Mouse (Mus musculus) gastrocnemius, adult 18-20 months (tissue): Measurements from ENCODE around the gene Ebf3. TPM values are rescaled to one million over a fixed set of nuclear protein-coding genes. Genes with fewer than 3 reads are reported as not detected.

Experiments used
- DNase-seq: peaks from one replicate; pipeline ENCODE4 v3.0.0; 2021; ENCODE audit warnings: low spot score
- total RNA-seq, 2 experiments: library from RNA; stranded (reverse); gene quantifications; 2 replicates each; pipeline ENCODE4 v1.2.3; 2021

Ebf3 gene
- total RNA-seq, 2 experiments from 2014 or later = 6.2 to 7.2 TPM

DNA sequence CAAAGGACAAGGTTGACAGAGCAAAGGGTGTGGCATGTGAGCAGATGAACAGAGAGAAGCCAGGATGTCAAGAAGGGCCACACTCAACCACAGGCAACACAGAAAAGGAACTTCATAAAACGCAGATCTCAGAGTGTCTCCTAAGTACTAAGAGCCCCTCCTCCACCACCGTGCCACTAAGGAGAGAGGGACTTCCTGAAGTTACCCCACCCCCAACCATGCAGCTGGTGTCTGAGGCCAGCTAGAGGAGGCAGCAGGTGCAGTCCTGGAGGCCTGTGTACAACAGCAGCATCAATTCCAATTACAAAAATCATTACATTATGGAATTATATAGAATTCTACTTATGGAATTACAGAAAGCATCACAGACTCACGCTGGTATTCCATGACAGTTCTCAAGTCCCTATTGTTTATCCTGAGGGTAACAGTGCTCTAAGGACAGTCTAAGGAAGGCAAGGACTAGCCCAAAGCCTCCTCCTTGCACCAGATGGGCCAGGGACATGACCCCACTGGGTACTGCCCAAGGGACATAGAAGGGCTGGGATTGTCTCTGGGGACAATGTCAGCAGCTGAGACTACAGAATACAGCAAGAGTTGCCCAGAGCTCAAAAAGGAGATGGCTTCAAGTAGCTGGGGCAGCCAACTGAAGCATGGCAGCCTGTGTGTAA lies 24.8 kb downstream of the Ebf3 start:
- DNase-seq = no peak

DNA sequence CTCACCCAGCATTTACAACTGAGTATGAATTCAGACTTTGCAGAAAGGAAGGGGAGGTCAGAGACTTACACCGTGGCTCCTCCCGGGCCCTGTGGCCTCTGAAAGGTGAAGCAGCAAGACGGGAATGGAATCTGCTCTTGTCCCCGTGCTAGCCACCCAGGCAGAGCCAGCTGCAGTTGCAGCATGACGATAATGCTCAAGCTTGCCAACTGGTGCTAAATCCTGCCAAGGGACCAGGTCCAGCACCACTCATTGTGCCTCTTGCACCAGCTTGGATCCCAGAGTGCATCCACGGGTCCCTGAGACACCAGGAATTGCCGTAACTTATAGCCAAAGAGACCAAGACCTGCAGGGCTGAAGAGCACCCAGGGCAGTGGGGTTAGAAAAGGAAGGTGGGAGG lies 36.1 kb downstream of the Ebf3 start:
- peak; percentile 69 for DNase-seq

DNA sequence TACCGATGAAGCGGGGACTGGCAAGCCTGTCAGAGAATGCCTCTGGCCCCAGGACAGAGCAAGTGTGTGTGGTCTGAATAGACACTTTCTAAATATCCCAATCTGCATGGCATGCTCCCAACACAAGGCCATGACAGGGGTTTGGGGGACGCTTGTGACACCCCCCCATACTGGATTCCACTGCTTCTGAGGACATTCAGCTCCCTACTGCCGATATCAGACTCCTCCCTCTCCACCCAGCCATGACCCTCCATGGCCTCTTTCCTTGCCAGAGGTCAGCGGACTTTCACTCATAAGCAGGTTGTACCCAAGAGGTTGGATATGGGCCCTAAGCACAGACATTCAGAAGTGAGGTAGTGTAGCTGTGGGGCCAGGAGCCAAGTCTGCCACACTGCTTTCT lies 36.5 kb downstream of the Ebf3 start:
- DNase-seq = no peak

DNA sequence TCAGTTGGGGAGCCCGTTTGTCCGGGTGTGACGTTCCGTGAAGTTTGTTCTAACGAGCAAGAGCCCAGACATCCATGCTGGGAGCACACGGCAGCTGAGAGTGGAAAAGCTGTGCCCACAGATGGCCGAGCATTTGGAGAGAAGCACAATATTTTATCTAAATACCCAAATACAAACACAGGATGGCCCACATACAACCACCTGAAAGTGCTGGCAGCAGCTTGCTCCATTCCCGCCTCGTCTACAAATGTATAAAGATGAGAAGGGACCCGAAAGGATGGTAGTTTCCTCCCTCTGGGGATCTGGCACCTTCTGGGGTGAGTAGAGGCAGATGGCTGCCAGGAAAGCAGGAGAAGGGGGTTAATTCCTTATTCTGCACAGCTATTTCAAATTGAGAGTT lies 42.0 kb downstream of the Ebf3 start:
- no peak for DNase-seq

DNA sequence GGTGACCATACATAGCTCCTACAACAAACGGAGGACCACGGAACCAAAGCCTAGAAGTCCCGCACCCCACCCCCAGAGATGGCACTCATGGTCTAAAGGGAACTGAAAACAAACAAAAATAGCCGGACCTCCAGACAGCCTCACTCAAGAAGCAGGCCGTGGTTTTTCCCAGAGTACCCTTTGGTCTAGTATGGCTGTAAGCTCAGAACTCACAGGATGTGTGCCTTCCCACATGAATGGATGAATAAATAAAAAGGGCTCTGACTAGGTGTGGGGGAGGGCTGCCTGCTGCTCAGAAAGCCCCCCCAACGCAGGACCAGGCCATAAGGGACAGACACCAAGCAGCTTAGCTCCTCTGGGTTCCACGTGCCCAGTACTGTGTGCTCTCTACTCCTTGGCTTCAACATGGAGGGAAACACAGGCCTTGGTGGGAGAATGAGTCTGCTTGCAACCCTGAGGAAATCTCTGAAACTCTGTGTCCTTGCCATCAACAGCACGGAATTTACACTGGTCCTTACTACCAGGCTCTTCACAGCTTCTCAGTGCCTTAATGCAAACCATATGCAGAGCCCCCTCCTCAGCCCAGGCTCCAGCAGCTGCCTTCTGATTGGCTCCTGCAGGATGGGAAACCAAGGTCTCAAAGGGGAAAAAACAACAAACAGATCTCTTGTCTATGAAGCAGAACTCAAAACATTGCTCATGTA lies 45.6 kb downstream of the Ebf3 start:
- no peak for DNase-seq

DNA sequence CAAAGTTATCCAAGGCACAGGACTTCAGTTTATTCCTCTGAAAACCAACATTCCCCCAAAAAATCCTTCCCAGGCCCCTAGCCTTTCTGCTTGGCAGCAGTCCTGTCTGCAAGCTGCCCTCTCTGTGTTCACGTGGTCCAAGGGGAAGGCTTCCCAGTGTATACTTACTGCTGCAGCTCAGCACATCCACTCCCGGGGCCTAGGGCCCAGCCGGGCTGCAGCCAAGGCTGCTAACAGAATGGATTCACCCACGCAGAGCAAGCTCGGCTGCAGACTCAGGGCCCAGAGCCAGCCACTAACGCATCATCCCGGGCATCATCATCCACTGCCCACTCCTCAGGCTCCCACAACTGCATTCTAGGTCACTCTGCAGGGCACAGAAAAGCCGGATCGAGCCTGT lies 46.8 kb downstream of the Ebf3 start:
- DNase-seq = no peak

DNA sequence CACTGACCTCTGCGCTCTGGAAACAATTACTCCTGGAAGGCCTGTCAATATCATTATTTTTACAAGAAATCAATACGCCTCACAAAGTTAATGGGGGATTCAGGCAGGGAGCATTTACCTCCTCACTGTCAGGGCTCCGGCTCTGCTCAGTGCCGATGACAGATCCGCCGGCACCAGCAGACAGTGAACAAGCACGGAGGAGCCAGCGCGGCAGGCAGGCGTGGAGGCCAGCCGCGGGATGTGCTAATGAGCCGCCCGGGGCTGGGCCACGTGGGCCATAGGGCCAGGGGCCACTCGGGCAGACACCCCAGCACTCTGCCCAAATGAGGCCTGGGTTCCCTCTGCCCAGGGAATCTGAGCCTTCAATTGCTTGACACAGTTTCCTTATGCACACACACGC lies 47.7 kb downstream of the Ebf3 start:
- DNase-seq = no peak

DNA sequence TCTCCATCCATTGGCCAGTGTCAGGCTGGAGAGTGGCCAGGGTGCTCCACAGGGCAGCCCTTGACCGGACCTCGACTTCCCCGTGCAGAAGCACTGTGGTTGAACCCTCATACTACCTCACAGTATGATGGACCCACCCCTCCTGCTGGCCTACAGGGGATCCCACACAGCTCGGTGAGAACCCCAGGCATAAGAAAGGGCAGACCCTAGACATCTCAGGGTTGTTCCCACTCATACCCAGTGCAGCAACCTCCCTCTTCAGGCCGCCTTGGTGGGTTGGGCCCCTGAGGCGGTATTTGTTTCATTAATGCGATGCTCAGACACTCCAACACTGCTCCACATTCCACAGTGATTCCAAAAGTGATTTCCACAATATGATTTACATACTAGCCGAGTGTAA lies 51.9 kb downstream of the Ebf3 start:
- no peak for DNase-seq

DNA sequence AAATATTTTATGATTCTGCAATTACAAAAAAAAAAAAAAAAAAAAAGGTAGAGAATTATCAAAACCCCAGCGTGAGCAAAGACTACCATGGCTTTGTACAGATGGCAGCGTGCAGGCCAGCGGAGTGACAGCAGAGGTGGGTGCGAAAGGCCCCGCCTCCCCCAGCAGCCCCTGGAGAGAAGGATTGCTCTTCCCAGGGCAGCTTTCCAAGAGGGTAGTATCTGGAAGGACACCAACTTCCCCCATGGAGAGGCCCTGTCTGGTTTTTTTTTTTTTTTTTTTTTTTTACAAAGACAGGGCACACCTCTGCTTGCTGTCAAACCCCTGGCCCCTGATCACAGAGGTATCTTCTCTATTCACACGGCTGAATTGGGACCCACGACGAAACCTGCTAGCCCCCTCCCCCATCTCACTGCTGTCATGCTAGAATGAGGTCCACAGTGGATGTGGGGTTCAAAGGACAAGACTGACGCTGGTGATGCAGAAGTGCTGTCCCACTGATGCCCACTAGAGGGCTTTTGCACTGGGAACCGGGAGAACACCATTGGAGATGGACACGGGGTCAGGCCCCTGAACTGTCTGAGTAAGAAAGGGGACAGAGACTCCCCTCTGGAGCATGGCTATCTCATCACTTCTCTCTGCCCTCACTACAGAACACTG lies 67.9 kb downstream of the Ebf3 start:
- peak; percentile 81 for DNase-seq

DNA sequence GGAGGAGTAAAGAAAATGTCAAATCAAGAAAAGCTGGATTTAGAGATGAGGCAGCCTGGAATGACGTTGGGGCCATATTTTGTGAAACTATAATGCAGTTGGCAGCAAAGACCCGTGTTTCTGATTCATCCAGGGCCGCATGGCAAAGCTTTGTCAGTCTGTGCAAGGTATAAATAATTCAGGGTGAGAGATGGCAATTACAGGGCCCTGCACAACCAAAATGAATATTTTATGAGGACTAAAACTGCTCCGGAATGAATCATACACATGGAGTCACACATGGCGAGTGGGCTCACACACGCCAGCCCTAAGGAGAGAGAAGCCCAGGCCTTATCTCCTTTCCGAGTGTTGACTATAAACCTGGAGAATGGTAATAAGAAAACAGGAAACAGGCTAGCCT lies 69.4 kb downstream of the Ebf3 start:
- DNase-seq = no peak

DNA sequence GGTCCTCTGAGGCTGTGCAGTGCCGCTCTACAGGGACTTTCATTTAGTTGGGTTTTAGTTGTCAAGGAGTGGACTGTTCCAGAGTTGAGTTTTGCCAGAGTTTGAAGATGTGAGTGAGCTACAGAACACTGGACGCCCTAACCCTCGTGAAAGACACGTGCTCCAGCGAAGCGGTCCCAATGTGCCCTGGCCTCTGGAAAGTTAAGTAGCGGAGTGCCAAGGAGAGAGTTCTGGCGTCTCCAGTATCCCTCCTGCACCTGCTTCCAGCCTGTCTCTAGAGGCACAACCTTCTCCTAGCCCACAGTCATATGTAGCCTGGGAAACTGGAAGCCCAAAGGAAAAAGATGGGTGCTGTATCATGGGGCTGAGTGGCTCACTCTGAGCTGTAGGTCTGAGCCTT lies 73.8 kb downstream of the Ebf3 start:
- DNase-seq = peak; percentile 60

DNA sequence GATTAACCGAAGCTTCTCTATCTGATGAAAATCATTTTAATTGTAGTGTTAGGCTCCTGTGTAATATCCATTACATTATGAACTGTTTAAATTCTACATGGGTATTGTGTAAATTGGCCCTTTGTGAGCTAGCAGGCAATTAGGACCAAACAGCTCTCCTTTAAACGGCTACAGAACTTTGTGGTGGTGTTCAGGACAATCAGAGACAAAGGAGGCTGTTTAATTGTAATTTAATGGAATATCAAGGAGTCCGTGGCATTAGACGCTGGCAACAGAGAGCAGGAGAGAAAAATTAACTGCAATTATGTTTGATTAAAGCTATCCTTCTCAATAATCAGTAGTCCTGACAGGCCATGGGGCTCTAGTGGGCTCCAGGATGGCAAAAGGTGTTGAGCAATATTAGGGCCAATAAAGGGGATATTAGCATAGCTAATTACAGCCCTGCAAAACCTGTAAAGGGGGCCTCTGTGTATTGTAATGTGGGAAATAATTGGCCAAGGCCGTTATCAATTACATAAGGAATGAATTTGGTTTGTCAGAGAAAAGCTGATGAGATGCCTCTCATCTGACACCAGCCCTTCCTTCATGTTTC lies 74.6 kb downstream of the Ebf3 start:
- DNase-seq = no peak

DNA sequence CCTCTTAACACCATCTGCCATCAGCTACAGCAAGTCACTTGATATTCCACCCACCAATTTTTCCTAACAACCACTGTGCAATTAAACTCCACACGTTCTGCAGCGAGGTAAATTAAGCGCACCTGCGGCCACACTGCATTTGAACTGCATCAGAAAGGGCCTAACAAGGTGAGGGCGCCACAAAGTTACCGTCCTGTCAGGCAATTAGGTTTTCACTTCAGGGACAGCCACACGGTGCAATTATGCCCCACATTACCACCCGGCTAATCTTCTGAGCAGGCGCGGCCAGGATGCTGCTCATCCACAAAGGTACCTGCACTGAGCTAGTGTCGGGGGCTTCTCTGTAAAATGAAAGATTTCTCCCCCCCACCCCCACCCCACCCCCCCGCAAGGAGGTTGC lies 76.8 kb downstream of the Ebf3 start:
- DNase-seq = no peak

DNA sequence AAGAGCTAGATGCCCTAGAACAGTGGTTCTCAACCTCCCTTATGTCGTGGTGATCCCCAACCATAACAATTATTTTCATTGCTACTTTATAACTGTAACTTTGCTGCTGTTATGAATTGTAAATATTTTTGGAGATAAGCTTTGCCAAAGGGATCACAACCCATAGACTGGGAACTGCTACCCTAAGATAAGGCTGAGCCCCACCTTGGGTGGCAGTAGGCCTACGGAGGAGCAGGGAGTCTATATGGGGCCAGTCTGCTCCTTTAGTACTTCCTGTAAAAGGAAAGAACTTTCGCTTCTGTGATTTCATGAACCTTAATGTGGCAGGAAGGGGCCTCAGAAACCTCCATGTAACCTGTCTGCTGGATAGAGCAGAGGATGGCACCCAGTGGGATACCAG lies 90.4 kb downstream of the Ebf3 start:
- no peak for DNase-seq

DNA sequence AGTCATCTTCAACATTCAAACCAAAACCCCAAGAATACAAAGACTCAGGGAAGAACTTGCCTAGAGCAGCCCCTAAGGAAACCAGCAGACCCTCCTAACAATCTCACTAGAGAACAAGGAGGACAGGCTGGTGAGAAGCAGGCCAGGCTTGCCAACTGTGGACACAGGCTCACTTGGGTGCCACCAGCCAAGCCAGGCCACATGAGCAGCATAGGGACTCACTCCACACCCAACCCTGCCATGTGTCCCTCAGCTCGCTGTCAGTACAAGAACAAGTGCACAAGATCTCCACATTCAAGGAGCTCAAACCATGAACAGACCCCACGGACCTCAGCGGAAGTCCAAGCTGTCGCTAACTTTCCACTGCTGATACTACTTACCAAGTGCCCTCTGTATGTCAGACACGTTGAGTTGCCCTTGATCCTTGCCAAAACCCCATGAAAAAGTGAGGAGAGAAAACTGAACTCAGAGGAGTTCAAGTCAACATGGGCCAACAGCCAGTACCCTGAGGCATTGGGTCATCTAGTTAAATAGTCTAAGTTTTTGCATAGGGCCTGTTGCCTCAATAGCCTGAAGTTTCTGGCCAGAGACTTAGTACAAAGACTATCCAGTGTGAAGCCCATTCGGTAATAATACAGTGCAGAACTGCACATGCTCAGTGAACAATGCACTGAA lies 91.3 kb downstream of the Ebf3 start:
- no peak for DNase-seq

DNA sequence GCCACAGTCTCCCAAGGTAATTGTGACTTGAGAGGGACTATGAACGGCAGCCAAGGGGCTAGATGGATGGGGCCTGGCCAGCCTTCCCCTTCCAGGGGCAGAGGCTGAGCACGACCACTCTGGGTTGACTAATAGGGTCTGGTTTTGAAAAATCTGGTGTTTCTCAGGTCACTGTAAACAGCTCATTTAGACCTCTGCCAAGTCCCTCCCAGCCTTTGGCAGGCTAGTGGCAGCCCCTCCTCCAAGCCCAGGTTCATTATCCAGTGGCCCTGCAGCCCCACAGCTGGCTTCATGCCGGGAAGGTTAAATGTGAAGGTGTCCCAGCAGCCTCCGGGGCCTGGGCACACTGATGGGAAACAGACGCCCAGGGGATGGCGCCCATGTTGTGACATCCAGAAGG lies 92.6 kb downstream of the Ebf3 start:
- no peak for DNase-seq

DNA sequence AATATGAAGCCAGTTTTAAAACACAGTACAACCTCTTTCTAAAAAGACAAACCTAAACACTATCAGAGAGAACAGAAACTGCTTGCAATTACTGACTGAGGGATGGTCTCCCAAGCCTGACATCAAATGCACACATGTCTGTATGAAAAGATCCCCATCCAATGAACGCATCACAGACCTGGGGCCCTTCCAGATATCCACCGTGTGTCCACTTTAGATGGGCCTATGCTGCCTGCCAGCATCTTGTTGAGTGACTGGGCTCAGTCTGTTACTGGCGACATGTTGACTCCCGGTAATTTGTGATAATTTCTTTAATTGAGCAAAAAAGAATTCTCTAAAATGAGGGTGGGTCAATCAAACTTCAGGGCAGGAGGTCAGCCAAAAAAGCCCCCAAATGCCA lies 93.8 kb downstream of the Ebf3 start:
- DNase-seq = no peak

DNA sequence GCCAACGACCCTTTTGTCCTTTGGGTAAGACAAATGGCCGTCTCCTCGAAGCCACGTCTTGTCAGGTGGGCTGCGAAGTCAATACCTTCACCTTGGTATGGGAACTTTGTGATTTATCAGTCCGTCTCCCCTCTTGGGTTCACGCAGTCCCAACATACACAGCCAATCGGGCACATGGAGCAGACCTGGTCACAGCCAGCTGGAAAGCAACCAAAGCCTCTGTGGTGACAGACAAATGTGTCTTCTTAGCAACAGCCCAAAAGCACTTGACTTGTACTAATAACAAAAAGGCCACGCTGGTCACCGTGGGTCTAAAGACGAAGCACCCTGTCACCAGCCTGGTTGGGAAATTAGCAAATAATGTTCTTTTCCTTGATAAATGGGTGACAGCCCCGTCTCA lies 95.5 kb downstream of the Ebf3 start:
- DNase-seq = no peak

DNA sequence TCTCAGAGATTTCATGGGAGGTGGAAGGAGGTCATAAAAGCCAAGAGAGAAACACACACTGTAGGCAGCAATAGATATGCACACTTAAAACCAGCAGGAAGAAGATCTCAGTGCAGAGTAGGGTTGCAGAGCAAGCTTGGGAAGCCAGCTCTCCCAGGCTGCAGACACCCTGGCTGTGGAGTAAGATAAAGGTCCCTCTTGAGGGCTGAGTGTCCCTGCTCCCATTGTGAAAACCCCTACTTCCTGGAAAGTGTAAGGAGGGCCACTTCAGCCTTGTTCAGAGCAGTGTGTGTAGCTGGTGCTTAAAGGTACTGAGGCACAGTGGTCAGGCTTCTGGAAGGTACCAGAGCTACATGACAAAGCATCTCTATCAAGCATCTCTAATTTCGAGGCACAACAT lies 100.8 kb downstream of the Ebf3 start:
- DNase-seq = no peak

DNA sequence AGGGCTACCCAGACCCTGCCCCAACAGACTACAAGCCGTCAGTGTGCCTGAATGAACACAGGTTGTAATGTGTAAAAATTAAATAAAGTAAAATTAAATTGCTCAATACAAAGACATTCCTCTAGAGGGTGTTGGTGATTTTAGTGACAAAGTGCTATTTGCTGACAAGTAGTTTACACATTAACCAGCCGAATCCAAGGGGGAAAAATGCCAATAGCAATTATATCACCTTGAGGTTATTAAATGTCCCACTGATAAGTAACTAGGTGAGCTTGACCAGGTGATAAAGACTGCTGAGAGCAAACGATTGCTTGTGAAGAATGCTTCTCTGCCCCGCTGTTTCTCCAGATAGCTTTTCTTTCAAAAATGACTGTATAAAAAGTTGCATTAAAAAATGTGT lies 102.9 kb downstream of the Ebf3 start:
- no peak for DNase-seq

DNA sequence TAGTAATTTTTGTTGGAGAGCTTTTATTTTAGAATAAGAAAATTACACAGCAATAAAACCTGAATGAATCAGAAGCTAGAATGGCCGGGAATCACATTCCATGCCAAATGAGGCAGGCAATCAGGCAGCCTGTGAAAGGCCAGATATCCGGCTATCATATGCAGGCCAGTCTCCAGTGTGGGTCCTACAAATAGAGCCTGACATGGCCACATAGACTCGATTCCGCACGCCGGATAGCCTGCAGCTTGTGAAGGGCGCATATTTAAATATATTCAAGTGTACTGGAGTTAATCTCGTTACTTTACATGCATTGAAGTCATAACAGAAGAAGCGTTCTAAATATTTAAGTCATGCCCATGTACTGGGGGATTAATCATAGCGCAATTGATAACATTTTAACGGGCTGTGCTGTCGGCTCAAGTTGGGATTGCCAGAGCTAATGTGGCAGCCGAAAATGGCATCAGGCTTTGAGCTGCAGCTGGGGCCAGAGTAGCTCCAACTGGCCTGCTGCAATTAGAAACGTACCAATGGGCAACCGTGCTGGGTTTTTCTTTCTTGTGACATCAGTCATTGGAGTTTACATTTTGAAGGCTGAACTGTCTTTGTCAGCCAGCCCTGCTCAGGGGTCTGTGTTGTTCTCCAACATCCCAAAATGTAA lies 104.4 kb downstream of the Ebf3 start:
- peak; percentile 17 for DNase-seq

DNA sequence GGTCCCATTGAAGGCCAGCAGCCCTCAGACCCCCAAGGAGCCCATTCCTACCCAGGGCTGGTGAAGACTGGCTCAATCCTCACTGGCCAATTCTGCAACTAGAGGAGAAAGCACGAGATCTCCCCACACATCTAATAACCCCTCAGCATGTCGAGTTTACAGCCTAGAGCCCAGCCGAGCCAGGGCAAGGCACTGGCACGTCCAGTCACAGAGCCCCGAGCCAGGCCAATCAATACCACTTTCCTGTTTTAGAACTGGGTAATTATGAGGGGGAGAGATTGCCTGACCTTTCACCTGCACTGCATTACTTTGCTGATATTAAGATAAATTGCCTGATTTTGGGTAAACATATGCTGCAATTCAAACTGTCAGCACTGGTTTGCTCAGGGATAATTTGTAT lies 105.7 kb downstream of the Ebf3 start:
- DNase-seq = no peak
